26 mouse cellular contexts compared by ENCODE assay signal in genomic region chr11:97287643-97288042, GRCm38 (mm10).
"Had no signal": no experiment of that assay in that cellular context is flagged by ENCODE, and none has a peak within 500 bp of the region (broad histone marks: within the 10 kb centered on the region; RNA-seq: fewer than 3 reads in every experiment).

No protein-coding gene starts in this region.

- H3K4me1 ChIP-seq: liver, embryonic 12.5 days had no signal

- H3K4me2 ChIP-seq: heart, embryonic 12.5 days; hindbrain, embryonic 12.5 days; hindbrain, embryonic 14.5 days; intestine, embryonic 15.5 days; limb, embryonic 13.5 days; limb, embryonic 15.5 days; liver, embryonic 12.5 days had no signal

- H3K36me3 ChIP-seq: heart, embryonic 10.5 days; heart, embryonic 12.5 days; hindbrain, embryonic 10.5 days; hindbrain, embryonic 12.5 days; intestine, embryonic 15.5 days; limb, embryonic 13.5 days; limb, embryonic 15.5 days; liver, embryonic 12.5 days had no signal

- H3K9ac ChIP-seq: heart, embryonic 12.5 days; hindbrain, embryonic 12.5 days; hindbrain, embryonic 14.5 days; intestine, embryonic 15.5 days; limb, embryonic 13.5 days; limb, embryonic 15.5 days; liver, embryonic 12.5 days; liver, embryonic 14.5 days had no signal

- H3K9me3 ChIP-seq: heart, embryonic 10.5 days; heart, embryonic 12.5 days; hindbrain, embryonic 10.5 days; hindbrain, embryonic 12.5 days; intestine, embryonic 15.5 days; limb, embryonic 13.5 days; limb, embryonic 15.5 days; liver, embryonic 12.5 days had no signal

- ATAC-seq: hindbrain, embryonic 16.5 days; inflammation-experienced regulatory T-cells, adult 6 months; intestine, embryonic 15.5 days; intestine, postnatal 0 days; liver, embryonic 12.5 days had no signal

- H3K27ac ChIP-seq: heart, embryonic 10.5 days; hindbrain, embryonic 10.5 days; hindbrain, embryonic 12.5 days; hindbrain, embryonic 14.5 days; intestine, embryonic 15.5 days; limb, embryonic 13.5 days; limb, embryonic 15.5 days; liver, embryonic 12.5 days; liver, embryonic 14.5 days had no signal

- DNase-seq: gastrocnemius, postnatal 10 days; gastrocnemius, postnatal 36 days; heart, adult 11 months; heart, postnatal 10 days; heart, postnatal 4 days; kidney, adult 18-20 months; kidney, adult 8-10 months; kidney, postnatal 10 days; kidney, postnatal 25 days; kidney, postnatal 4 days; layer of hippocampus, adult 9-11 months; layer of hippocampus, postnatal 36 days; left cerebral cortex, postnatal 4 days had no signal

- H3K27me3 ChIP-seq: heart, embryonic 12.5 days; hindbrain, embryonic 12.5 days; intestine, embryonic 15.5 days; limb, embryonic 13.5 days; limb, embryonic 15.5 days; liver, embryonic 12.5 days had no signal

- H3K4me3 ChIP-seq: heart, embryonic 10.5 days; heart, embryonic 12.5 days; hindbrain, embryonic 10.5 days; hindbrain, embryonic 12.5 days; intestine, embryonic 15.5 days; limb, embryonic 13.5 days; limb, embryonic 15.5 days; liver, embryonic 12.5 days had no signal
